Mouse (Mus musculus): ENCODE data around the gene Neu4. TPM values are rescaled to one million over a fixed set of nuclear protein-coding genes. Genes with fewer than 3 reads are reported as not detected.
"Not testable (repeated sequence)": the region's sequence is repeated elsewhere in the genome, so short reads cannot be mapped to it uniquely, and the experiment has no call there.

Gene Neu4
- polyA plus RNA-seq, 1 experiment from 2014 or later, result not detected

DNA sequence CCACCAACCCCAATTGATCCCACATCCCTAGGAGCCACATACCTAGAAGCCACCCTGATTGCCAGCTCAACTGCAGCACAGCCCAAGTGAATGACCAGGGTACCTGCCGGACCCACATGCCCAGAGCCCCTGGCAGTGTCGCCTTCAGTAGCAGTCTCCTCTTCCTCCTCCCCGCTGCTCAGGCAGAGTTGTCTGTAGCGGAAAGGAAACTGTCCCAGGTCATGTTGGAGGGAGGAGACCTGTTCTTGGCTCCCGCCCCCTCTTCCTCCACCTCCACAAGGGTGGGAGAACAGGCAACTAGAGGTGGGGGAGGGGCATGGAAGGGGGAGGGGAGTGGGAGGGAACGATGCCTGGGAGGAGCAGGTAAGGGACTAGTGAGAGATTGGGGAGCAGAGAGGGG lies 32.1 kb downstream of the Neu4 start, which contains the start of gene Pdcd1:
Gene Pdcd1, minus strand, starts transcription at position 181 of the 400 bp plus-strand sequence.
- Histone ChIP-seq H3K36me3 (replicated peaks; ENCODE audit: insufficient read depth, low read length) (no peaks in the 10 kb centered on the region), H3K4me1 (ENCODE audit: insufficient read depth) (no peaks in the 10 kb centered on the region), H3K27me3 (ENCODE audit: insufficient read depth, low read length) (no peaks in the 10 kb centered on the region), H3K4me3 (ENCODE audit: low read depth, low read length) (no peak within 1 kb of the TSS), H3K27ac (ENCODE audit: low read depth) (no peak within 1 kb of the TSS), H3K9me3 (ENCODE audit: low read length) (no peaks in the 10 kb centered on the region), H3K9ac (replicated peaks) (no peak within 1 kb of the TSS), H3K4me2 (ENCODE audit: low read depth, low read length) (no peak within 1 kb of the TSS)
- no peak for ATAC-seq
- no peak for DNase-seq
- WGBS (ENCODE audit: insufficient replicate concordance), result 54% methylated on average over 6 of the region's 6 CpGs
- TF ChIP-seq EP300 (IDR thresholded peaks at IDR 0.05; ENCODE audit: low read depth), result no peak
- no peak for TF ChIP-seq CTCF (IDR thresholded peaks at IDR 0.05; ENCODE audit: low read depth)

GRCm38 (mm10) chr1:94053530-94054216 lies 33.4 kb downstream of the Neu4 start:
- 65% methylated on average over 7 of the region's 7 CpGs for WGBS (ENCODE audit: insufficient replicate concordance)
- TF ChIP-seq EP300 (IDR thresholded peaks at IDR 0.05; ENCODE audit: low read depth) (no peak), CTCF (IDR thresholded peaks at IDR 0.05; ENCODE audit: low read depth) (no peak)
- no peak overlapping the region for H3K4me2 ChIP-seq (ENCODE audit: low read depth, low read length)

DNA sequence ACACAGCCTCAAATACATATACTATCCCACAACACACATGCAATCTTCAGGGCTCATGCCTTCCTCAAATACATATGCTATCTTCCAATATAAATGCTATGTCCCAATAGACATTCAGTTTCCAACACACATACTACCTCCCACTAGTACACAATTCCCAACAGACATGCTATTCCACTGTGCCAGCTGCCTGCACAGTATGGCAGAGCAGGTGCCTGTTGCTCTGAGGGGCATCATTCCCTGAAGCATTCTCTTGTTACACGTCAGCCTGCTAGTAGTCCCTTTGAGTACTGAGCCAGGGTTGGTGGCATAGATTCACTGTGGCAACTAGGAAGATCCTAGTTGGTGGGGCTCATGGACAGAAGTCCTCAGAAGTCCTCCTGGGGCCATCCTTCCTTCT lies 34.2 kb downstream of the Neu4 start:
- H3K4me2 ChIP-seq (ENCODE audit: low read depth, low read length), result no peak overlapping the region
- no peak overlapping the region for H3K4me3 ChIP-seq (ENCODE audit: low read depth, low read length)
- no peaks in the 10 kb centered on the region for H3K9me3 ChIP-seq (ENCODE audit: low read length)
- no peaks in the 10 kb centered on the region for H3K4me1 ChIP-seq (ENCODE audit: insufficient read depth)
- DNase-seq (no peak), ATAC-seq (no peak)
- 73% methylated on average over 1 of the region's 1 CpGs for WGBS (ENCODE audit: insufficient replicate concordance)
- no peak overlapping the region for H3K27ac ChIP-seq (ENCODE audit: low read depth)
- H3K9ac ChIP-seq (replicated peaks), result no peak overlapping the region
- TF ChIP-seq CTCF (IDR thresholded peaks at IDR 0.05; ENCODE audit: low read depth), result no peak
- no peak for TF ChIP-seq EP300 (IDR thresholded peaks at IDR 0.05; ENCODE audit: low read depth)
- no peaks in the 10 kb centered on the region for H3K36me3 ChIP-seq (replicated peaks; ENCODE audit: insufficient read depth, low read length)
- no peaks in the 10 kb centered on the region for H3K27me3 ChIP-seq (ENCODE audit: insufficient read depth, low read length)

More at GRCm38 (mm10) chr1:94053530-94054216, 33.4 kb downstream of the Neu4 start:
- Histone ChIP-seq H3K9ac (replicated peaks) (no peak overlapping the region), H3K36me3 (replicated peaks; ENCODE audit: insufficient read depth, low read length) (no peaks in the 10 kb centered on the region), H3K4me1 (ENCODE audit: insufficient read depth) (no peaks in the 10 kb centered on the region), H3K9me3 (ENCODE audit: low read length) (no peaks in the 10 kb centered on the region), H3K27me3 (ENCODE audit: insufficient read depth, low read length) (no peaks in the 10 kb centered on the region), H3K4me3 (ENCODE audit: low read depth, low read length) (no peak overlapping the region), H3K27ac (ENCODE audit: low read depth) (no peak overlapping the region)
- DNase-seq (no peak), ATAC-seq (no peak)

GRCm38 (mm10) chr1:94055966-94056365 lies 35.7 kb downstream of the Neu4 start:
- no peaks in the 10 kb centered on the region for H3K27me3 ChIP-seq (ENCODE audit: insufficient read depth, low read length)
- no peak overlapping the region for H3K4me2 ChIP-seq (ENCODE audit: low read depth, low read length)
- WGBS (ENCODE audit: insufficient replicate concordance), result 35% methylated on average over 3 of the region's 3 CpGs
- ATAC-seq (no peak), DNase-seq (no peak)
- no peaks in the 10 kb centered on the region for H3K4me1 ChIP-seq (ENCODE audit: insufficient read depth)
- no peak overlapping the region for H3K4me3 ChIP-seq (ENCODE audit: low read depth, low read length)
- no peak overlapping the region for H3K9ac ChIP-seq (replicated peaks)
- no peaks in the 10 kb centered on the region for H3K9me3 ChIP-seq (ENCODE audit: low read length)
- H3K27ac ChIP-seq (ENCODE audit: low read depth), result no peak overlapping the region
- H3K36me3 ChIP-seq (replicated peaks; ENCODE audit: insufficient read depth, low read length), result no peaks in the 10 kb centered on the region
- TF ChIP-seq EP300 (IDR thresholded peaks at IDR 0.05; ENCODE audit: low read depth), result no peak
- no peak for TF ChIP-seq CTCF (IDR thresholded peaks at IDR 0.05; ENCODE audit: low read depth)

DNA sequence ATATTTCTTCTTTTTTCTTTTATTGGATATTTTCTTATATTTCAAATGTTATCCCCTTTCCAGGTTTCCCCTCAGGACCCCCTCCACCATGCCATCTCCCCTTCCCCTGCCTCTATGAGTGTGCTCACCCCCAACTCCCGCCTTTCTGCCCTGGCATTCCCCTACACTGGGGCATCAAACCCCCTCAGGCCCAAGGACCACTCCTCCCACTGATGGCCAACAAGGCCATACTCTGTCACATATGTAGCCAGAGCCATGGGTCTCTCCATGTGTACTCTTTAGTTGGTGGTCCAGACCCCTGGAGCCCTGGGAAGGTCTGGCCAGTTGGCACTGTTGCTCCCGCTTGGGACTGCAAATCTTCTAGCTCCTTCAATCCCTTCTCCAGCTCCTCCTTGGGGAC lies 37.1 kb downstream of the Neu4 start:
- DNase-seq (no peak), ATAC-seq (no peak)
- H3K4me1 ChIP-seq (ENCODE audit: insufficient read depth), result no peaks in the 10 kb centered on the region
- H3K9ac ChIP-seq (replicated peaks), result no peak overlapping the region
- no peaks in the 10 kb centered on the region for H3K27me3 ChIP-seq (ENCODE audit: insufficient read depth, low read length)
- TF ChIP-seq CTCF (IDR thresholded peaks at IDR 0.05; ENCODE audit: low read depth) (no peak), EP300 (IDR thresholded peaks at IDR 0.05; ENCODE audit: low read depth) (no peak)
- H3K4me2 ChIP-seq (ENCODE audit: low read depth, low read length), result no peak overlapping the region
- no peak overlapping the region for H3K27ac ChIP-seq (ENCODE audit: low read depth)
- H3K36me3 ChIP-seq (replicated peaks; ENCODE audit: insufficient read depth, low read length), result no peaks in the 10 kb centered on the region
- no peaks in the 10 kb centered on the region for H3K9me3 ChIP-seq (ENCODE audit: low read length)
- 77% methylated on average over 2 of the region's 2 CpGs for WGBS (ENCODE audit: insufficient replicate concordance)
- no peak overlapping the region for H3K4me3 ChIP-seq (ENCODE audit: low read depth, low read length)

- not testable (repeated sequence) for H3K9me3 ChIP-seq (ENCODE audit: low read length); H3K9ac ChIP-seq (replicated peaks); H3K27me3 ChIP-seq (ENCODE audit: insufficient read depth, low read length); ATAC-seq; H3K27ac ChIP-seq (ENCODE audit: low read depth); H3K36me3 ChIP-seq (replicated peaks; ENCODE audit: insufficient read depth, low read length); H3K4me1 ChIP-seq (ENCODE audit: insufficient read depth); H3K4me3 ChIP-seq (ENCODE audit: low read depth, low read length); DNase-seq; H3K4me2 ChIP-seq (ENCODE audit: low read depth, low read length)
- 6% methylated on average over 1 of the region's 1 CpGs for WGBS (ENCODE audit: insufficient replicate concordance)
Observed at GRCm38 (mm10) chr1:94058281-94058680, 38.0 kb downstream of the Neu4 start.

Data from liver, postnatal 0 days (tissue).